20 mouse cellular contexts compared by ENCODE assay signal in genomic region chr5:66550292-66550691, GRCm38 (mm10).
DNase-seq lines count a peak whose midpoint lies in the region; ATAC-seq and TF ChIP-seq lines count a peak whose summit lies in the region.
"Had no signal": no experiment of that assay in that cellular context is flagged by ENCODE, and none has a peak within 500 bp of the region (broad histone marks: within the 10 kb centered on the region; RNA-seq: fewer than 3 reads in every experiment).

No protein-coding gene starts in this region.

- peaks cover 58% of the 10 kb centered on the region for H3K79me3 ChIP-seq in C2C12 (ENCODE audit: low read depth)

- WGBS in heart, embryonic 13.5 days = 78% methylated on average over 5 of the region's 5 CpGs
- 82% methylated on average over 5 of the region's 5 CpGs for WGBS in embryonic facial prominence, embryonic 14.5 days

- peaks cover 84% of the 10 kb centered on the region for H3K79me2 ChIP-seq in C2C12 (ENCODE audit: control insufficient read depth, insufficient read depth)

- ATAC-seq in heart, embryonic 13.5 days (ENCODE audit: extremely low read depth, insufficient number of reproducible peaks, low FRiP score, low TSS enrichment) = no peak
- ATAC-seq in embryonic facial prominence, embryonic 14.5 days (ENCODE audit: low read depth) = no peak
- ATAC-seq: CD4-positive, CD25-positive, alpha-beta regulatory T cell, adult 4 months; lung, postnatal 0 days had no signal

- no peak for DNase-seq in heart, postnatal 4 days
- DNase-seq in adrenal gland, adult 2 months = peak; percentile 89
- DNase-seq in embryonic facial prominence, embryonic 14.5 days (ENCODE audit: low spot score) = no peak
- DNase-seq in cerebellum, adult 11-12 months = no peak
- DNase-seq in spleen, postnatal 14 days (ENCODE audit: low spot score in 2 of 2) = no peak
- DNase-seq: cerebellum, adult 8-10 months; gastrocnemius, postnatal 14 days; kidney, adult 11 months; kidney, postnatal 14 days; left cerebral cortex, postnatal 4 days; liver; right cerebral cortex, postnatal 4 days; thymus, postnatal 36 days had no signal

- peak overlapping the region; percentile 46; the same call in 1 of the 2 replicates for H3K27ac ChIP-seq in heart, embryonic 13.5 days (replicated peaks)
- H3K27ac ChIP-seq in embryonic facial prominence, embryonic 14.5 days (replicated peaks; ENCODE audit: low read depth, low read length) = 0 out of 2 replicates have a peak overlapping the region, but pooled peaks have one; percentile 12
- H3K27ac ChIP-seq: forebrain, embryonic 10.5 days; hindbrain, embryonic 10.5 days had no signal

- peaks cover 55% of the 10 kb centered on the region for H3K4me1 ChIP-seq in heart, embryonic 13.5 days
- peaks cover 17% of the 10 kb centered on the region for H3K4me1 ChIP-seq in embryonic facial prominence, embryonic 14.5 days (ENCODE audit: control insufficient read depth, insufficient read depth, low read length)

- H3K36me3 ChIP-seq in heart, embryonic 13.5 days = peaks cover 7% of the 10 kb centered on the region
- peaks cover 3% of the 10 kb centered on the region for H3K36me3 ChIP-seq in C2C12 (ENCODE audit: control insufficient read depth, insufficient read depth)
- H3K36me3 ChIP-seq in embryonic facial prominence, embryonic 14.5 days (ENCODE audit: control insufficient read depth, insufficient read depth, low read length) = peaks cover 6% of the 10 kb centered on the region; the same call in 1 of the 2 replicates

- no peak overlapping the region for H3ac ChIP-seq in C2C12 (ENCODE audit: control insufficient read depth, insufficient read length, low read depth)

- no peaks in the 10 kb centered on the region for H3K27me3 ChIP-seq in heart, embryonic 13.5 days (replicated peaks)
- H3K27me3 ChIP-seq in C2C12 (ENCODE audit: control insufficient read depth, insufficient read depth, insufficient read length) = no peaks in the 10 kb centered on the region
- no peaks in the 10 kb centered on the region for H3K27me3 ChIP-seq in embryonic facial prominence, embryonic 14.5 days (replicated peaks; ENCODE audit: control insufficient read depth, insufficient read depth, low read length)

- no peak for TF ChIP-seq CTCF in C2C12 (IDR thresholded peaks at IDR 0.05; ENCODE audit: control insufficient read depth, insufficient read depth, insufficient read length)

- peaks cover 11% of the 10 kb centered on the region; the same call in 1 of the 2 replicates for H3K9me3 ChIP-seq in heart, embryonic 13.5 days
- peaks cover 13% of the 10 kb centered on the region for H3K9me3 ChIP-seq in embryonic facial prominence, embryonic 14.5 days (ENCODE audit: control insufficient read depth, low read length)

- H3K4me2 ChIP-seq in heart, embryonic 13.5 days = no peak overlapping the region
- H3K4me2 ChIP-seq in embryonic facial prominence, embryonic 14.5 days (ENCODE audit: low read depth, low read length) = no peak overlapping the region
- H3K4me2 ChIP-seq: midbrain, embryonic 11.5 days had no signal

- H3K9ac ChIP-seq in heart, embryonic 13.5 days = no peak overlapping the region
- H3K9ac ChIP-seq in embryonic facial prominence, embryonic 14.5 days (ENCODE audit: low read depth, low read length) = no peak overlapping the region

- H3K4me3 ChIP-seq in heart, embryonic 13.5 days = no peak overlapping the region
- no peak overlapping the region for H3K4me3 ChIP-seq in C2C12 (ENCODE audit: insufficient read depth, poor library complexity, severe bottlenecking)
- no peak overlapping the region for H3K4me3 ChIP-seq in embryonic facial prominence, embryonic 14.5 days (ENCODE audit: low read depth, low read length)
- H3K4me3 ChIP-seq: forebrain, embryonic 10.5 days; hindbrain, embryonic 10.5 days had no signal

TF ChIP-seq in C2C12, 6 proteins besides CTCF, POLR2A, EP300 and RAD21:
- peak; percentile 39 for TF ChIP-seq MYOD1 (IDR thresholded peaks at IDR 0.05; ENCODE audit: control insufficient read depth, insufficient read length, low read depth)
- no peak for TF ChIP-seq MYOG (IDR thresholded peaks at IDR 0.05; ENCODE audit: control insufficient read depth, extremely low read depth, insufficient read length)
- TF ChIP-seq MAX (IDR thresholded peaks at IDR 0.05) = no peak
- TF ChIP-seq FOSL1 (IDR thresholded peaks at IDR 0.05; ENCODE audit: insufficient read depth, low read length, poor library complexity, severe bottlenecking) = peak; percentile 84
- TF ChIP-seq CEBPB (IDR thresholded peaks at IDR 0.05; ENCODE audit: low read depth) = peak; percentile 16
- TF ChIP-seq USF1 (IDR thresholded peaks at IDR 0.05; ENCODE audit: low read depth) = no peak
